Mouse (Mus musculus) duodenum, adult 2 months (tissue): Measurements from ENCODE around the gene Rasd1. TPM values are rescaled to one million over a fixed set of nuclear protein-coding genes. Genes with fewer than 3 reads are reported as not detected.

Experiments
- polyA plus RNA-seq: library from polyadenylated mRNA; depleted of rRNA; stranded (reverse); fragments of >200 nt; gene quantifications from 2 replicates; pipeline ENCODE4 v1.2.3, GENCODE M21; 2012; ENCODE audit warnings: low replicate concordance; rRNA removed

Gene Rasd1
- polyA plus RNA-seq = 0.91 and 2.3 TPM in 2 replicates

DNA sequence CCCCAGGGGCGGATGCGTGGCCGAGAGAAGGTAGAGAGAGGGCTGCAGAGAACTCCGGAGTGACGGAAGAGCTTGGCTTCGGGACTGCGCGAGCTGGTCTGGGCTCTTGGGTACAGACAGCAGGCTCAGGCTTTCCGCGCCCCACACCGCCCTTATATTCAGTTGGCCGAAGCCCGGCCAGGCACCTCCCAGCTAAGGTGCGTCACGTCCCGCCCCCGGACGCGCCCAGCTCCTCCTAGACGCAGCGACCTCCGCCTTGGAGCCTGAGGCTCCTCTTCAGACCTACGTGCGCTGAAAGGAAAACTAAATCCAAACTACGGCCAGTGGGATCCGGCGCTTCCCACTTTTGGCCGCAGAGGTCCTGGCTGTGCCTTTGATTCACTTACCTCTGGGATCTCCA lies at the start of gene Rasd1:
Gene Rasd1, minus strand, starts transcription at position 127 of the 400 bp plus-strand sequence.

DNA sequence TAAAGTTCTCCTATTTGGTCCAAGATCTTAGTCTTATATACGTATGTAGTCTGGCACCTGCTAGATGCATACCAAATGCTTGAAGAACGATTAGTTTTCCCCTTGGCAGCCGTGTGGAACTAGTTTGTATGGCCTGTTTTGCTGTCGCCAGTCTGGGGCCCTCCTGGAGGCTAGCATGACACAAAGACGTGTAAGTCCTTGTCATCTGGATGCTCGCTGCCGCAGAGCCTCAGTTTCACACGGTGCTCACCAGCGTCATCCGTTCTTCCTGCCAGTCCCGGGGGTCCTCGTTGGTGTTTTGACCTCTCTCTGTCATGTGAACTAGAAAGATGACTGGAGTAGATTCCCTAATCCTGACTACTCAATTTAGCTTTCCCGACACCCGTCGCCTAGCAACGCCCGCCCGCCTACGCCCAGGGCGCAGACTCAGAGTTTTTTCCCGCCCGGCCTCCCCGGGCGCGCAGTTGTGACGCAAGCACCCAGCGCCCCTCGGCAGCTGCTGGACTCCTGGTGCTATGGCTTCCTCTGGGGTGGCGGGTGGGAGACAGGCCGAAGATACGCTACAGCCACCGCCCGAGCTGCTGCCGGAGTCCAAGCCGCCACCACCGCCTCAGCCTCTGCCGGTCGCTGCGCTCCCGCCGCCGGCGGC lies 16.9 kb downstream of the Rasd1 start, which contains the start of gene Med9:
Gene Med9, plus strand, starts transcription at position 455 of the 649 bp plus-strand sequence.

Other genes starting within 250 kb of the Rasd1 start
- 1.6 and 4.5 TPM in 2 replicates for gene Pld6, start 177.3 kb downstream of the Rasd1 start, polyA plus RNA-seq
- gene Flcn, start 154.9 kb downstream of the Rasd1 start, polyA plus RNA-seq = 13.7 and 18.0 TPM in 2 replicates
- gene Nt5m, start 125.5 kb downstream of the Rasd1 start, polyA plus RNA-seq = 27.8 and 34.4 TPM in 2 replicates
- 7.6 and 14.5 TPM in 2 replicates for gene Cops3, start 125.1 kb downstream of the Rasd1 start, polyA plus RNA-seq
- gene Med9, start 16.7 kb downstream of the Rasd1 start, polyA plus RNA-seq = 20.0 and 24.2 TPM in 2 replicates
- 3.8 and 6.6 TPM in 2 replicates for gene Pemt, start 81.5 kb upstream of the Rasd1 start, polyA plus RNA-seq
- gene Rai1, start 140.1 kb upstream of the Rasd1 start, polyA plus RNA-seq = 25.8 and 29.1 TPM in 2 replicates